Mouse (Mus musculus) intestine, embryonic 15.5 days (tissue): ENCODE results near the gene Myo18b. TPM values are rescaled to one million over a fixed set of nuclear protein-coding genes. Genes with fewer than 3 reads are reported as not detected.

Experiments used
- ATAC-seq: fragments of 200-750 bp; cut with Nextera tagmentation; 2 replicates; pipeline ENCODE4 v1.8.0; 2017; ENCODE audit warnings: moderate TSS enrichment, moderate library complexity
- H3K27ac ChIP-seq: fragments of 300-500 bp; sonication (generic); 2 replicates; pipeline ENCODE4 v1.5.1; 2015; ENCODE audit warnings: mild to moderate bottlenecking, inconsistent platforms
- H3K27me3 ChIP-seq: fragments of 300-500 bp; sonication (generic); replicated peaks from 2 replicates; pipeline ENCODE4 v1.6.1; 2015; ENCODE audit warnings: inconsistent platforms
- H3K36me3 ChIP-seq: fragments of 300-500 bp; sonication (generic); 2 replicates; pipeline ENCODE4 v1.6.1; 2015; ENCODE audit warnings: inconsistent platforms
- H3K4me1 ChIP-seq: fragments of 300-500 bp; sonication (generic); replicated peaks from 2 replicates; pipeline ENCODE4 v1.6.1; 2015; ENCODE audit warnings: inconsistent platforms
- H3K4me2 ChIP-seq: fragments of 300-500 bp; sonication (generic); replicated peaks from 2 replicates; pipeline ENCODE4 v1.6.1; 2015; ENCODE audit warnings: mild to moderate bottlenecking, inconsistent platforms
- H3K4me3 ChIP-seq: fragments of 300-500 bp; sonication (generic); replicated peaks from 2 replicates; pipeline ENCODE4 v1.5.1; 2015; ENCODE audit warnings: inconsistent platforms
- H3K9ac ChIP-seq: fragments of 300-500 bp; sonication (generic); 2 replicates; pipeline ENCODE4 v1.6.1; 2015; ENCODE audit warnings: inconsistent platforms
- H3K9me3 ChIP-seq: fragments of 300-500 bp; sonication (generic); 2 replicates; pipeline ENCODE4 v1.6.1; 2016; ENCODE audit warnings: inconsistent platforms
- WGBS: fragments of 180-500 bp; shearing (Covaris S2); methylation state at CpG from one replicate; pipeline ENCODE4 v1.1.7; 2015; 5-methylcytosine and 5-hydroxymethylcytosine counted together
- polyA plus RNA-seq: library from polyadenylated mRNA; unstranded; fragments of >200 nt; fragmentation: Nextera tagmentation; extraction: Ambion mirVana; gene quantifications from 2 replicates; pipeline ENCODE4 v1.2.1, GENCODE M21; 2015

Gene Myo18b
- polyA plus RNA-seq: 0.39 and 0.40 TPM in 2 replicates

DNA sequence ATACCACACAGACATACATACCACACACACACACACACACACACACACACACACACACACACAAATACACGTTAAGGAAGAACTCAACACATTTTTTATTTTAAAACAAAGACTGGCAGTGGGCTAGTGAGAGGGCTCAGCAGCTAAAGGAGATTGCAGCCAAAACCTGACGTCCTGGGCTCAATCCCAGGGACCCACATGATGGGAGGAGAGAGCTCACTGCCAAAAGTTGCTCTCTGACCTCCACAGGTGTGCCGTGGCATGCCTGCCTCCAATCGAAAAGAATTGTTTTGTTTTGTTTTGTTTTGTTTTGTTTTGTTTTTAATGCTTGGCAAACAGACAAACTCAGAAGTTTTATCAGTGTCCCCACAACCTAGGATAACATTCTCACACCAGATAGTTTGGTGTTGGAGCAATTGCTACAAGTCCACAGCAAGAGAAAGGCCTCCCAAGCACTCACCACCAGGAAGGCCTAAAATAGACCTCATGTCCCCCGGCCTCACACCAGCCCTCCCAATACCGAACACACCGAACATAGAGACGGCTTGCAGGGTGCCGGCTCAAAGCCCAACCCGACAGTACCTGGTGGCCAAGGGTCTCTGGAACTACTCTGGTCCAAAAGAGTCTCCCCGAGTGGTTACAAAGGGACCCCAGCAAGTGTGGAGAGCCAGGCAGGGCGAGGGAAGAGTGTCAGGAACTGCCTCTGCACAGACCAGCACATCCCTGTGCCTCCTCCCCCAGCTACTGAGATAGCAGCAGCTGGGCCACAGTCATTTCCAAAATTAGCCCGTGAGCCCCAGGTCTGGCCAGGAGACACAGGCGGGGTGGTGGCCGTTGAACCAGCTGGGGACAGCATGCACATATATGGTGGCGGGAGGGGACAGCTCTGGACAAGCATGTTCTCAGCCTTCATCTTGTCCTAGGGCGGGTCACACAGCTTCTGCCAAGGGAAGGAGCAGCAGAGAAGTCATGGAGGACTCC is at the start of gene Myo18b:
Gene Myo18b (minus strand): TSS at position 689 of the 981 bp plus-strand sequence.
- Histone ChIP-seq H3K27me3 (no peaks in the 10 kb centered on the region), H3K9me3 (no peaks in the 10 kb centered on the region), H3K36me3 (no peaks in the 10 kb centered on the region), H3K4me1 (no peaks in the 10 kb centered on the region), H3K9ac (no peak within 1 kb of the TSS), H3K4me3 (no peak within 1 kb of the TSS), H3K27ac (no peak within 1 kb of the TSS), H3K4me2 (no peak within 1 kb of the TSS)
- 79% methylated on average over 17 of the region's 17 CpGs for WGBS
- ATAC-seq: no peak

- ATAC-seq: no peak
- Histone ChIP-seq H3K4me2 (no peak overlapping the region), H3K9ac (no peak overlapping the region), H3K27me3 (no peaks in the 10 kb centered on the region), H3K36me3 (0 out of 2 replicates have a peak, but pooled peaks cover 3% of the 10 kb centered on the region), H3K4me3 (no peak overlapping the region), H3K4me1 (no peaks in the 10 kb centered on the region), H3K27ac (no peak overlapping the region), H3K9me3 (no peaks in the 10 kb centered on the region)
- WGBS: 66% methylated on average over 7 of the region's 7 CpGs
Observed at GRCm38 (mm10) chr5:112945925-112946324, 49.8 kb upstream of the Myo18b start.

GRCm38 (mm10) chr5:112942244-112942643 is 46.1 kb upstream of the Myo18b start:
- Histone ChIP-seq H3K4me3 (no peak overlapping the region), H3K4me1 (no peaks in the 10 kb centered on the region), H3K9ac (no peak overlapping the region), H3K27ac (no peak overlapping the region), H3K4me2 (no peak overlapping the region), H3K27me3 (no peaks in the 10 kb centered on the region), H3K36me3 (0 out of 2 replicates have a peak, but pooled peaks cover 3% of the 10 kb centered on the region), H3K9me3 (no peaks in the 10 kb centered on the region)
- 75% methylated on average over 7 of the region's 7 CpGs for WGBS
- ATAC-seq: no peak

- Histone ChIP-seq H3K4me1 (no peaks in the 10 kb centered on the region), H3K9ac (no peak overlapping the region), H3K4me2 (no peak overlapping the region), H3K4me3 (no peak overlapping the region), H3K27ac (no peak overlapping the region), H3K36me3 (0 out of 2 replicates have a peak, but pooled peaks cover 3% of the 10 kb centered on the region), H3K27me3 (no peaks in the 10 kb centered on the region), H3K9me3 (no peaks in the 10 kb centered on the region)
- 93% methylated on average over 12 of the region's 12 CpGs for WGBS
- ATAC-seq: no peak
Observed at GRCm38 (mm10) chr5:112941001-112941400, 44.8 kb upstream of the Myo18b start.

GRCm38 (mm10) chr5:112936632-112937031 is 40.5 kb upstream of the Myo18b start:
- H3K4me1 ChIP-seq: 0 out of 2 replicates have a peak, but pooled peaks cover 4% of the 10 kb centered on the region
- H3K27ac ChIP-seq: no peak overlapping the region
- WGBS: 81% methylated on average over 10 of the region's 10 CpGs
- ATAC-seq: 0 out of 2 replicates have a peak, but pooled peaks have one; percentile 34
- 0 out of 2 replicates have a peak, but pooled peaks cover 3% of the 10 kb centered on the region for H3K36me3 ChIP-seq
- H3K4me3 ChIP-seq: no peak overlapping the region
- no peak overlapping the region for H3K9ac ChIP-seq
- H3K4me2 ChIP-seq: no peak overlapping the region
- H3K9me3 ChIP-seq: no peaks in the 10 kb centered on the region
- no peaks in the 10 kb centered on the region for H3K27me3 ChIP-seq

DNA sequence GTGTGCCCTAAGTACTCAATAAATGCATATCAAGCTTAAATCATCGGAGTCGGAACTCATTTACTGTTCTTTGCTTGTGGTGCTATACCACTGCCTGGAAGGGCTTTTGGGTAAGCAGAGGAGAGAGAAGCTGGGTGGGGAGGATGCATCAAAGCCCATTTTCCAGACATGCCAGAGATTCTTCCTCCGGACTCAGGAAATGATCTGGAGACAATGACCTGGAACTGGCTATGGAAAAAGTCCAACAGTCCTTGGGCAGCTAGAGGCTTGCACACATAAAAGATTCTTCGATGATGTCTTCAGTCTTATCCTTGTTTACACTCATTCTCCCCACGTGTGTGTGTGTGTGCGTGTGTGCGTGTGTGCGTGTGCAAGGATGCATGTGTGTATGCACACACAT is 39.3 kb upstream of the Myo18b start:
- ATAC-seq: no peak
- 83% methylated on average over 8 of the region's 8 CpGs for WGBS
- H3K9ac ChIP-seq: no peak overlapping the region
- no peaks in the 10 kb centered on the region for H3K36me3 ChIP-seq
- H3K27me3 ChIP-seq: no peaks in the 10 kb centered on the region
- no peak overlapping the region for H3K4me2 ChIP-seq
- 0 out of 2 replicates have a peak overlapping the region, but pooled peaks have one; percentile 7 for H3K27ac ChIP-seq
- no peaks in the 10 kb centered on the region for H3K9me3 ChIP-seq
- H3K4me3 ChIP-seq: no peak overlapping the region
- 0 out of 2 replicates have a peak, but pooled peaks cover 4% of the 10 kb centered on the region for H3K4me1 ChIP-seq

DNA sequence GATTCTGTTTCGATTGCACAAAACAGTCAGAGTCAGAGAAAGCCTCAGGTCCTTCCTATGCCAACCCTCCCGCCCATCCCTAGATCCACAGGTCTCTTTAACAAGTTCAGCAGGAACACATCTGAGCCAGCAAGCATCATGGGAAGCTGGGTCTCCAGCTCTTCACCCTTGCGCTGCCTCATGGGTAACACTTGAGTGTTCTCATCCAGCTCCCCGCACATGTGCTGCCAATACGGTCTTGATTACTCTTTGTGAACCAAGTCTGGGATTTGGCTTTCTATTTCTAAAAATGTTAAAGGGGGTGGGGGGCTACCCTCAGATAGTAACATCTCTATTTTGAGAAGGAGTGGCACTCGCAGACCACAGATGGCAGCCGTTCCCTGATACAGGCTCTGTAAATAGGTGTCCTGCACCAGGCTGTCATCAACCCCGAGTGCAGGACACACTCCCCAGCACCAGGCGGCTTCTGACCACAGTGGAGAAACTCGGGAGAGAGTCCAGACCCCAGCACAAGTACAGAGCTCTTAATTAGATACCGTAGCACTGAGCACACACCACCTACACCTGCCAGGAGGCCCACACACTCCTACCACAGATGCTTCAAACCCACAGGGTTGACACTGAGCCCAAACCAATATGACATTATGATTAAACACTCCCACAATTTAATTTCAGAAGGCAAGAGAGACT is 36.9 kb upstream of the Myo18b start:
- H3K4me3 ChIP-seq: no peak overlapping the region
- no peak overlapping the region for H3K9ac ChIP-seq
- no peak overlapping the region for H3K4me2 ChIP-seq
- H3K4me1 ChIP-seq: peaks cover 7% of the 10 kb centered on the region; the same call in 1 of the 2 replicates
- H3K27me3 ChIP-seq: no peaks in the 10 kb centered on the region
- H3K36me3 ChIP-seq: no peaks in the 10 kb centered on the region
- H3K9me3 ChIP-seq: no peaks in the 10 kb centered on the region
- 81% methylated on average over 11 of the region's 11 CpGs for WGBS
- H3K27ac ChIP-seq: no peak overlapping the region
- ATAC-seq: no peak

GRCm38 (mm10) chr5:112931901-112932300 is 35.7 kb upstream of the Myo18b start:
- no peak overlapping the region for H3K27ac ChIP-seq
- WGBS: 82% methylated on average over 5 of the region's 5 CpGs
- no peak overlapping the region for H3K4me2 ChIP-seq
- H3K4me3 ChIP-seq: no peak overlapping the region
- ATAC-seq: no peak
- peaks cover 9% of the 10 kb centered on the region; the same call in 1 of the 2 replicates for H3K4me1 ChIP-seq
- no peak overlapping the region for H3K9ac ChIP-seq
- H3K27me3 ChIP-seq: no peaks in the 10 kb centered on the region
- no peaks in the 10 kb centered on the region for H3K36me3 ChIP-seq
- no peaks in the 10 kb centered on the region for H3K9me3 ChIP-seq

DNA sequence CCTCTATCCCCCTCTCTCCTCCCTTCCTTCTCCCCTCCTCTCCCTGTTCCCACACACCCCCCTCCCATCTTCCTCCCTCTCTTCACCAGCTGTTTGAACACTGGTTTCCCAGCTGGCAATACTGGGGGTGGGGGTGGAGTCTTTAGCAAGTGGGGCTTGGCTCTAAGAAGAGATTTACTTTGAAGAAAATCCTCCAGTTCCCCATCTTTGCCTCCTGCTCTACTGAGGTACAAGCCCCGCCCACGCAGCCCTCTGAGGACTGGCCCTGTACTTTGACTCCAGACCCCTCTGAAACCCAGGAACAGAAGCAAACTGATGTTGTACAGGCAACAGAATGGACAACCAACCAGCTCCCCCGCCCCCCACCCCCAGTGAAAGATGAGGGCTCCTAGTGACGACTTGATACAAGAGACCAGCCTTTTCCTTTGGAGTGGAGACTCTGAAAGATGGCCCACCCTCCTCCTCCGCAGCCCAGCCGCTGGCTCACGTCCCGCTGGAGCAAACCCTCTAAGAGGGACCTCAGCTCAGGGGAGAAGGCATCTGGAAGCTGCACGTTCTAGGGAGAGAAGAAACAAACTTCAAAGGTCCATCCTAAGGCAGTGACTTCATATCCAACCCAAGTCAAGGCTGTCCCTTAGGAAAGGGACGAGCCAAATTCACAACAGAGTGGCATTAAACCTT is 32.2 kb upstream of the Myo18b start:
- no peaks in the 10 kb centered on the region for H3K36me3 ChIP-seq
- H3K9ac ChIP-seq: no peak overlapping the region
- no peaks in the 10 kb centered on the region for H3K27me3 ChIP-seq
- no peak overlapping the region for H3K4me3 ChIP-seq
- H3K9me3 ChIP-seq: no peaks in the 10 kb centered on the region
- no peak overlapping the region; the same call in 1 of the 2 replicates for H3K4me2 ChIP-seq
- 33% methylated on average over 10 of the region's 10 CpGs for WGBS
- peaks cover 5% of the 10 kb centered on the region; the same call in 1 of the 2 replicates for H3K4me1 ChIP-seq
- peak overlapping the region; percentile 25; the same call in 1 of the 2 replicates for H3K27ac ChIP-seq
- peak; percentile 68 for ATAC-seq

- 95% methylated on average over 5 of the region's 5 CpGs for WGBS
- peaks cover 10% of the 10 kb centered on the region for H3K4me1 ChIP-seq
- no peak for ATAC-seq
- H3K27me3 ChIP-seq: no peaks in the 10 kb centered on the region
- H3K27ac ChIP-seq: no peak overlapping the region
- H3K4me2 ChIP-seq: no peak overlapping the region
- no peak overlapping the region for H3K9ac ChIP-seq
- H3K4me3 ChIP-seq: no peak overlapping the region
- H3K36me3 ChIP-seq: no peaks in the 10 kb centered on the region
- H3K9me3 ChIP-seq: no peaks in the 10 kb centered on the region
Observed at GRCm38 (mm10) chr5:112925422-112925821, 29.3 kb upstream of the Myo18b start.

DNA sequence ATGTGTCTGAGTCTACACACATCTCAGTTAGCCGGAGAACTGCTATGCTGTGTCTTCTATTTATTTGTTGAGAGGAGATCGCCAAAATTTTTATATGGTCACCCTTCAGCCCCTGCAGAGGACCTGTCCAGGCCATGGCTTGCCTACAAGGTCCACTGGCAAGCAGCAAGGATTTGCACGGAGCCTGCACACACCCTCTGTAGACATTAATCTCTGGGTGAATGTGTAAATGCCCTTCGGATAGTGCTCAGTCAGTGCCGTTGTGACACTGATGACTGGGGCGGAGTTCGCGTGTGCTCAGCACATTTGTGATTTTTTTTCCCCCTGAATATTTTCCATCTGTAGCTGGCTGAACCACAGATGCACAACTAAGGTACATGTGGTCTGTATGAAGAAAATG is 28.6 kb upstream of the Myo18b start:
- 79% methylated on average over 8 of the region's 8 CpGs for WGBS
- no peak for ATAC-seq
- Histone ChIP-seq H3K27ac (no peak overlapping the region), H3K27me3 (no peaks in the 10 kb centered on the region), H3K9me3 (no peaks in the 10 kb centered on the region), H3K4me3 (no peak overlapping the region), H3K36me3 (0 out of 2 replicates have a peak, but pooled peaks cover 3% of the 10 kb centered on the region), H3K9ac (no peak overlapping the region), H3K4me2 (no peak overlapping the region), H3K4me1 (peaks cover 10% of the 10 kb centered on the region)
